Mouse (Mus musculus): Measurements from ENCODE around the gene Capn3. TPM values are rescaled to one million over a fixed set of nuclear protein-coding genes. Genes with fewer than 3 reads are reported as not detected.

Capn3 gene
- polyA plus RNA-seq, 1 experiment = 0.75 TPM

DNA sequence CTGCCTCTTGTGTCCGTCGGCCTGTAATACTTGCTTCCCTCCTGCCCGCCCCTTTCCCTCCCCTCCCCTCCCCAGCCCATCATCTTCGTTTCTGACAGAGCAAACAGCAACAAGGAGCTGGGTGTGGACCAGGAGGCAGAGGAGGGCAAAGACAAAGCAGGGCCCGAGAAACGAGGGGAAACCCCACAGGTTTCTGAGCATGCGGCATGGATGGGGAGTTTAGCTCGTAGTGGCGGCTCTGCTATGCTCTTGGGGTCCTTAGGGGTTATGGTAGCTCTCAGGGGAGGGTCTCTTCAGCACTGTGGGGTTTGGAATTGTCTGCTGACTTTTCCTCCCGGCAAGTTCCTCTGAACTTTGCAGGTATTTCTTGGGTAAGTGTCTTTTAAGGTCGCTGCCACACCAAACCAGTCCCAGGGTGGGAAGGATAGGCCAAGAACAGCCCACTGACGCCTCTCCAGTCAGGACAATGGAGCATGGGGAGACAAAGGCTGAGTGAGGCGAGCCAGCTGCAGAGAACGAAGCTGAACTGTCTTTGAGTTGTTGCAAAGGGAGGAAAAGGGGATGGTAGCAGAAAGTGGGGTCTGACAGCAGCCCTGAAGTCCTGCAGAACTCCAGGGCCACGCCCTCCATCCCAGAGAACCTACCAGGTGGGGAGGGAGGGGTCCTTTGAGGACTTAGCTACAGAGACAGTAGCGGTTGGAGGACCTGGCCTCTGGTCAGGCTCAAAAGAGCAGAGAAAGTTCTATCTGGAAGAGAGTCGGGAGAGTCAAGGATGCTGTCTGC is 45.5 kb downstream of the Capn3 start:
- H3K36me3 ChIP-seq (ENCODE audit: control insufficient read depth, insufficient read depth, low read length) = no peaks in the 10 kb centered on the region
- H3K27ac ChIP-seq (ENCODE audit: control insufficient read depth, insufficient read depth, low read depth, low read length) = no peak overlapping the region
- TF ChIP-seq CTCF (IDR thresholded peaks at IDR 0.05; ENCODE audit: control insufficient read depth, insufficient read depth, insufficient replicate concordance, low read depth, low read length) (no peak), POLR2A (IDR thresholded peaks at IDR 0.05; ENCODE audit: control insufficient read depth, low read depth, low read length) (no peak)

DNA sequence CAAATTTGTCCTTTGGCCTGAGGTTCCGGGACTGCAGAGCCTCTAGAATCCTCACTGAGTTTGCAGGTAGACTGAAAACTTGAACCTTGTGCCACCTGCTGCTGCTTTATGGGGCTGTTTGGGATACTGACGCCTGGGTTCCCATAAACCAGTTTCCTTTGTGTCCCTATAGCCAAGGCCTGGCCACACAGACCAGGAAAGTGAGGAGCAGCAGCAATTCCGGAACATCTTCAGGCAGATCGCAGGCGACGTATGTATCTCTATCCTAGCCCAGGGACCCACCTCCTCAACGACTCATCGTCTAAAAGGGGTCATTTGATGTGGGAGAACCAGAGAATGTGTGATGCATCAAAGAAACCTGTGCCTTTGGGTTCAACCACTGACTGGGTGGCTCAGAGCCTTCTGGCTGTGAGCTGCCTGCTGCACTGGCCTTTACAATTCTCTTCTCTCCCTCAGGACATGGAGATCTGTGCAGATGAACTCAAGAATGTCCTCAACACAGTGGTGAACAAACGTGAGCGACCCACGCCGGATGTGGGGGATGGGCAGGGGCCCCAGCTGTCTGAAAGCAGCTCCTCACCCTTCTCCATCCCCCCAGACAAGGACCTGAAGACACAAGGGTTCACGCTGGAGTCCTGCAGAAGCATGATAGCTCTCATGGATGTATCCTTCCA is 46.2 kb downstream of the Capn3 start:
- peaks cover 6% of the 10 kb centered on the region; the same call in 1 of the 2 replicates for H3K4me1 ChIP-seq (ENCODE audit: control insufficient read depth, insufficient read depth, low read length)
- no peaks in the 10 kb centered on the region for H3K27me3 ChIP-seq (ENCODE audit: control insufficient read depth, insufficient read depth, low read length)
- no peaks in the 10 kb centered on the region for H3K36me3 ChIP-seq (ENCODE audit: control insufficient read depth, insufficient read depth, low read length)
- no peak overlapping the region for H3K27ac ChIP-seq (ENCODE audit: control insufficient read depth, insufficient read depth, low read depth, low read length)
- TF ChIP-seq CTCF (IDR thresholded peaks at IDR 0.05; ENCODE audit: control insufficient read depth, insufficient read depth, insufficient replicate concordance, low read depth, low read length) (no peak), POLR2A (IDR thresholded peaks at IDR 0.05; ENCODE audit: control insufficient read depth, low read depth, low read length) (no peak)
- no peak overlapping the region for H3K4me3 ChIP-seq (ENCODE audit: control insufficient read depth, low read depth, low read length)

More for the DNA sequence above, 45.5 kb downstream of the Capn3 start:
- Histone ChIP-seq H3K27me3 (ENCODE audit: control insufficient read depth, insufficient read depth, low read length) (no peaks in the 10 kb centered on the region), H3K4me3 (ENCODE audit: control insufficient read depth, low read depth, low read length) (no peak overlapping the region), H3K4me1 (ENCODE audit: control insufficient read depth, insufficient read depth, low read length) (peaks cover 6% of the 10 kb centered on the region; the same call in 1 of the 2 replicates)

DNA sequence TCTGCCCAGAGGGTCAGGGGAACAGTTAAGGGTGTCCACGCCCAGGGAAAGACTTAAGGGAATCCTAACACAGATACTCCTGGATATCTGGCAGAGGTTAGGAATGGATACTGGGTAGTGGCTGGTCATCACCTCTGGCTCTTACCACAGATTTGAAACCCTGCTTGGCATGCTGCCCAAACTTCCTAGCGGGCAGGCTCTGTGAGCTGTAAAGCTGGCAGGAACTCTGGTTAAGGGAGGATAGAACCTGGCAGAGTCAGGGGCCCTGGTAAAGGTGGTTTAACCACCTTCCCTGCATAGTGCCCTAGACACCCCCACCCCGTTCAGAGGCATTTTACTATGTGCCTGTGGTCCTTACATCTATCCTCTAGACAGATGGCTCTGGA is 46.8 kb downstream of the Capn3 start:
- Histone ChIP-seq H3K4me1 (ENCODE audit: control insufficient read depth, insufficient read depth, low read length) (peaks cover 6% of the 10 kb centered on the region; the same call in 1 of the 2 replicates), H3K27ac (ENCODE audit: control insufficient read depth, insufficient read depth, low read depth, low read length) (no peak overlapping the region), H3K36me3 (ENCODE audit: control insufficient read depth, insufficient read depth, low read length) (no peaks in the 10 kb centered on the region), H3K4me3 (ENCODE audit: control insufficient read depth, low read depth, low read length) (no peak overlapping the region), H3K27me3 (ENCODE audit: control insufficient read depth, insufficient read depth, low read length) (no peaks in the 10 kb centered on the region)
- no peak for TF ChIP-seq POLR2A (IDR thresholded peaks at IDR 0.05; ENCODE audit: control insufficient read depth, low read depth, low read length)
- TF ChIP-seq CTCF (IDR thresholded peaks at IDR 0.05; ENCODE audit: control insufficient read depth, insufficient read depth, insufficient replicate concordance, low read depth, low read length) = no peak

DNA sequence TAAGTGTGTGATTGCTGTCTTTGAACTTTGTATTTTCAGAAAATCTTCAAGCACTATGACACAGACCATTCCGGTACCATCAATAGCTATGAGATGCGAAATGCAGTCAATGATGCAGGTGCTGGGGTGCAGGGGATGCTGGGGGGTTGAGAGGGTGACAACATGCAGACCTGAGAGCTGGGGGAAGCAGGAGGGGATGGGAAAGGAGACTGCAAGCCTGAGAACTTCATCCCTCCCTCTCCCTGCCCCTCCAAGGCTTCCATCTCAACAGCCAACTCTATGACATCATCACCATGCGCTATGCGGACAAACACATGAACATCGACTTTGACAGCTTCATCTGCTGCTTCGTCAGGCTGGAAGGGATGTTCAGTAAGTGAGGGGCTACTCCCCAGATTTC is 47.3 kb downstream of the Capn3 start:
- no peak for TF ChIP-seq CTCF (IDR thresholded peaks at IDR 0.05; ENCODE audit: control insufficient read depth, insufficient read depth, insufficient replicate concordance, low read depth, low read length)
- H3K27ac ChIP-seq (ENCODE audit: control insufficient read depth, insufficient read depth, low read depth, low read length) = no peak overlapping the region
- H3K27me3 ChIP-seq (ENCODE audit: control insufficient read depth, insufficient read depth, low read length) = no peaks in the 10 kb centered on the region
- H3K4me1 ChIP-seq (ENCODE audit: control insufficient read depth, insufficient read depth, low read length) = peaks cover 6% of the 10 kb centered on the region; the same call in 1 of the 2 replicates
- H3K36me3 ChIP-seq (ENCODE audit: control insufficient read depth, insufficient read depth, low read length) = no peaks in the 10 kb centered on the region
- H3K4me3 ChIP-seq (ENCODE audit: control insufficient read depth, low read depth, low read length) = no peak overlapping the region

DNA sequence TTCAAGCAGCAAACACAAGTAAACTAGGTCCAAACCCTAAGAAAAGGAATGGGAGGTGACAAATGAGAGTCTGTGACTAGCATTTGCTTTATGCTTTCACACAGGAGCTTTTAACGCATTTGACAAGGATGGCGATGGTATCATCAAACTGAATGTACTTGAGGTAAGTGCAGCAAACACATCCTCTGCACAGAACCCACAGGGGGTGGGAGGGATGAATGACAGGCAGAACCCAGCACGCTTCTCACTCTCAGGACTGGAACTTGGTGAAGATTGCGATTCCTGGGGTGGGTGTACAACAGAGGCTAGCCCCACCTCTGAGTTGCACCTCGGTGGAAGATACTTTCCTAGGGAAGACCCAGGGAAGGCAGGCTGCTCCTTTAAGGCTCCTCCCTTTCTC is 48.2 kb downstream of the Capn3 start:
- Histone ChIP-seq H3K27me3 (ENCODE audit: control insufficient read depth, insufficient read depth, low read length) (no peaks in the 10 kb centered on the region), H3K27ac (ENCODE audit: control insufficient read depth, insufficient read depth, low read depth, low read length) (no peak overlapping the region), H3K4me3 (ENCODE audit: control insufficient read depth, low read depth, low read length) (no peak overlapping the region), H3K36me3 (ENCODE audit: control insufficient read depth, insufficient read depth, low read length) (no peaks in the 10 kb centered on the region), H3K4me1 (ENCODE audit: control insufficient read depth, insufficient read depth, low read length) (peaks cover 6% of the 10 kb centered on the region; the same call in 1 of the 2 replicates)
- TF ChIP-seq POLR2A (IDR thresholded peaks at IDR 0.05; ENCODE audit: control insufficient read depth, low read depth, low read length) = no peak
- no peak for TF ChIP-seq CTCF (IDR thresholded peaks at IDR 0.05; ENCODE audit: control insufficient read depth, insufficient read depth, insufficient replicate concordance, low read depth, low read length)

DNA sequence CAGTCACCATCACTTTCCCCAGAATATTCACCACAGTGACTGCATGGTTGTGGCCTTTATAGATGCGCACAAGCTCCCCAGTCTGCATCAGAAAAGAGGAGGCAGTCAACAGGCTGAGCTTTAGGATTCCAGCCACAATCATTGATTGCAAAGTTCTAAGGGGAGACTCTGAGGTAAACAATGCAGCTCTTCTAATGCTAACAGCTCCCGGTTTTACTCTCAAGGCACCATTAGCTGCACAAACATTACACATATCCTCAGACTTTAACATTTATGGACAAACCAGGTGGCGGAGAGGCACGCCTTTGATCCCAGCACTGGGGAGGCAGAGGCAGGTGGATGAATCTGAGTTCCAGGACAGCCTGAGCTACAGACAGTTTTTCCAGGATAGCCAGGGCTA is 58.4 kb downstream of the Capn3 start:
- Histone ChIP-seq H3K4me3 (ENCODE audit: control insufficient read depth, low read depth, low read length) (no peak overlapping the region), H3K4me1 (ENCODE audit: control insufficient read depth, insufficient read depth, low read length) (no peaks in the 10 kb centered on the region), H3K27ac (ENCODE audit: control insufficient read depth, insufficient read depth, low read depth, low read length) (no peak overlapping the region), H3K36me3 (ENCODE audit: control insufficient read depth, insufficient read depth, low read length) (peaks cover 2% of the 10 kb centered on the region), H3K27me3 (ENCODE audit: control insufficient read depth, insufficient read depth, low read length) (no peaks in the 10 kb centered on the region)
- TF ChIP-seq CTCF (IDR thresholded peaks at IDR 0.05; ENCODE audit: control insufficient read depth, insufficient read depth, insufficient replicate concordance, low read depth, low read length) (no peak), POLR2A (IDR thresholded peaks at IDR 0.05; ENCODE audit: control insufficient read depth, low read depth, low read length) (no peak)

DNA sequence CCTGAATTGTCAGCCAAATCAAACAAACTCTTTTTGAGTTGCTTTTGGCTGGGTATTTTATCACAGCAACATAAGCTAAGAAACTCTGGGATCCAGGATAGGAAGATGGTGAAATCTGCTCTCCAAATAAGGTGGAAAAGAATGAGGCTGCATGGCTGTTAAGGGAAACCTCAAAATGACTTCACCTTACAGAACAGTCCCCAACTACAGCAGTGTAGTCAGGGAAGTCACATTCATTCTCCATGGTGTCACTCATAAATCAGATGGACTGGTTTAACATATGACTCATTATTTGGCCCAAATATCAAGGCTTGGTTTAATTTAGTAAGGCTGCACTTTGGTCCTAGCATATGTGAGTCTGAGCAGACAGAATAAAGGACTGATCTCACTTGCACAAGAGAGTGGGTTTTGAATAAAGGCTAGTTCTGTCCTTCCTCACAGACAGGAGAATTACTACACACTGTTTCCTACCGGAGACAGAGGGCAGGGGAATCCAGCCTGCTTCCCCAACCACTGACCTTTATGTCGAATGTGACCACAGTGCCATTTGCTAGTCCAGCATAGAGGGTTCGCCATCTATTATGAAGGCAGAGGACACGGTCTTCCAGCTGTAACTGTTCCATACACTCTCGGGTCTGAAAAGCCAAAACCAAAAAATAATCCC is 62.9 kb downstream of the Capn3 start:
- no peak for TF ChIP-seq POLR2A (IDR thresholded peaks at IDR 0.05; ENCODE audit: control insufficient read depth, low read depth, low read length)
- no peak for TF ChIP-seq CTCF (IDR thresholded peaks at IDR 0.05; ENCODE audit: control insufficient read depth, insufficient read depth, insufficient replicate concordance, low read depth, low read length)
- H3K4me1 ChIP-seq (ENCODE audit: control insufficient read depth, insufficient read depth, low read length) = no peaks in the 10 kb centered on the region
- H3K27me3 ChIP-seq (ENCODE audit: control insufficient read depth, insufficient read depth, low read length) = no peaks in the 10 kb centered on the region
- peak overlapping the region; percentile 12; the same call in 1 of the 2 replicates for H3K27ac ChIP-seq (ENCODE audit: control insufficient read depth, insufficient read depth, low read depth, low read length)
- peaks cover 4% of the 10 kb centered on the region; the same call in 1 of the 2 replicates for H3K36me3 ChIP-seq (ENCODE audit: control insufficient read depth, insufficient read depth, low read length)
- peak overlapping the region; percentile 37; the same call in 1 of the 2 replicates for H3K4me3 ChIP-seq (ENCODE audit: control insufficient read depth, low read depth, low read length)
